ENCODE assay signal across 8 mouse cellular contexts in genomic region chr5:139536211-139536910, GRCm38 (mm10). TPM values are rescaled to one million over a fixed set of nuclear protein-coding genes. Genes with fewer than 3 reads are reported as not detected.
DNase-seq lines count a peak whose midpoint lies in the region; ATAC-seq and TF ChIP-seq lines count a peak whose summit lies in the region.
"Had no signal": no experiment of that assay in that cellular context is flagged by ENCODE, and none has a peak within 500 bp of the region (broad histone marks: within the 10 kb centered on the region; RNA-seq: fewer than 3 reads in every experiment).

No protein-coding gene starts in this region.

- H3K79me2 ChIP-seq in CH12.LX (replicated peaks; ENCODE audit: control insufficient read depth, extremely low read depth, insufficient read depth, poor library complexity, severe bottlenecking): no peaks in the 10 kb centered on the region

- dilution Hi-C loops in CH12.LX (cut with MboI; ENCODE audit: extremely low pct_ligation_motif_present, extremely low pct_unique_long_range_greater_than_20kb, low sequenced_read_pairs): no loop called here

- no peak overlapping the region for H3K9ac ChIP-seq in CH12.LX (ENCODE audit: insufficient read depth, low read depth)
- no peak overlapping the region for H3K9ac ChIP-seq in hindbrain, embryonic 11.5 days (ENCODE audit: low read depth, low read length)

- H3K9me3 ChIP-seq in CH12.LX (replicated peaks; ENCODE audit: low read length): peaks cover 5% of the 10 kb centered on the region
- H3K9me3 ChIP-seq in hindbrain, embryonic 11.5 days (ENCODE audit: control insufficient read depth, low read length): no peaks in the 10 kb centered on the region
- H3K9me3 ChIP-seq: heart, embryonic 13.5 days had no signal

- DNase-seq in CH12.LX (ENCODE audit: extremely low read depth): peak; percentile 31
- peak; percentile 75 for DNase-seq in adrenal gland, adult 2 months
- peak; percentile 84 for DNase-seq in embryo, embryonic 9.5 days (ENCODE audit: extremely low spot score)
- peak; percentile 92 for DNase-seq in hindbrain, embryonic 11.5 days (ENCODE audit: low spot score)
- DNase-seq in layer of hippocampus, postnatal 14 days (ENCODE audit: low spot score in 2 of 2): peak; percentile 58 to 73

- peaks cover 44% of the 10 kb centered on the region for H3K27me3 ChIP-seq in CH12.LX (replicated peaks)
- H3K27me3 ChIP-seq in hindbrain, embryonic 11.5 days (ENCODE audit: control insufficient read depth, insufficient read depth, low read length): peaks cover 81% of the 10 kb centered on the region
- H3K27me3 ChIP-seq in small intestine, adult 2 months (ENCODE audit: control insufficient read depth, insufficient read depth, low read length): peaks cover 59% of the 10 kb centered on the region

- H3K4me1 ChIP-seq in CH12.LX (ENCODE audit: control insufficient read depth in 1 of 2, insufficient read depth in 2 of 2): peaks cover 0 to 3% of the 10 kb centered on the region in 2 experiments; a peak in 1 of 4 replicates
- peaks cover 6% of the 10 kb centered on the region for H3K4me1 ChIP-seq in hindbrain, embryonic 11.5 days (replicated peaks; ENCODE audit: control insufficient read depth, insufficient read depth, low read length)
- H3K4me1 ChIP-seq in small intestine, adult 2 months (ENCODE audit: control insufficient read depth, insufficient read depth, insufficient read length, low read length): peaks cover 4% of the 10 kb centered on the region; the same call in 1 of the 2 replicates

- TF ChIP-seq CTCF in CH12.LX (conservative IDR thresholded peaks at IDR 0.05 in 1 of 2, IDR thresholded peaks at IDR 0.05 in 1 of 2; ENCODE audit: low read depth in 2 of 2, low read length in 2 of 2): peak in 1 of 2 experiments; percentile 89; a peak in 2 of 4 replicates
- TF ChIP-seq CTCF in small intestine, adult 2 months (IDR thresholded peaks at IDR 0.05; ENCODE audit: extremely low read depth, insufficient read length, insufficient replicate concordance, low read depth, low read length): peak; percentile 94

- under 1% methylated on average over 26 of the region's 26 CpGs for WGBS in hindbrain, embryonic 11.5 days
- WGBS in small intestine, adult 2 months: 4% methylated on average over 26 of the region's 26 CpGs

- no peak for TF ChIP-seq EP300 in CH12.LX (IDR thresholded peaks at IDR 0.05; ENCODE audit: low read length)

- H3K4me2 ChIP-seq in CH12.LX (ENCODE audit: insufficient read depth, low read depth, poor library complexity, severe bottlenecking): no peak overlapping the region
- H3K4me2 ChIP-seq in hindbrain, embryonic 11.5 days (replicated peaks; ENCODE audit: low read depth, low read length): no peak overlapping the region

- H3K4me3 ChIP-seq in CH12.LX (replicated peaks in 1 of 3; ENCODE audit: low read depth in 2 of 3, low read length in 2 of 3, poor library complexity in 1 of 3): no peak overlapping the region
- H3K4me3 ChIP-seq in hindbrain, embryonic 11.5 days (ENCODE audit: low read depth, low read length): no peak overlapping the region
- H3K4me3 ChIP-seq in small intestine, adult 2 months (ENCODE audit: low read depth, low read length): no peak overlapping the region

- TF ChIP-seq RAD21 in CH12.LX (IDR thresholded peaks at IDR 0.05; ENCODE audit: low read depth, low read length): peak; percentile 64

- H3K36me3 ChIP-seq in CH12.LX (replicated peaks in 1 of 2; ENCODE audit: control insufficient read depth in 1 of 2, insufficient read depth in 1 of 2, low read length in 1 of 2): no peaks in the 10 kb centered on the region
- no peaks in the 10 kb centered on the region for H3K36me3 ChIP-seq in hindbrain, embryonic 11.5 days (ENCODE audit: control insufficient read depth, insufficient read depth, low read length)
- no peaks in the 10 kb centered on the region for H3K36me3 ChIP-seq in small intestine, adult 2 months (ENCODE audit: control insufficient read depth, insufficient read depth, low read length)
- H3K36me3 ChIP-seq: heart, embryonic 13.5 days had no signal

- H3K27ac ChIP-seq in CH12.LX (ENCODE audit: insufficient read depth, low read depth): no peak overlapping the region
- peak overlapping the region; percentile 86 for H3K27ac ChIP-seq in hindbrain, embryonic 11.5 days (ENCODE audit: low read depth, low read length)
- no peak overlapping the region for H3K27ac ChIP-seq in small intestine, adult 2 months (ENCODE audit: insufficient read depth, low read depth, low read length)
- H3K27ac ChIP-seq: heart, embryonic 13.5 days had no signal

- TF ChIP-seq POLR2A in CH12.LX (IDR thresholded peaks at IDR 0.05; ENCODE audit: low read depth, low read length): no peak
- TF ChIP-seq POLR2A in small intestine, adult 2 months (IDR thresholded peaks at IDR 0.05; ENCODE audit: low read depth, low read length): no peak

- in situ Hi-C loops in CH12.LX (cut with MboI; ENCODE audit: low pct_ligation_motif_present, low pct_unique_long_range_greater_than_20kb, low sequenced_read_pairs): no loop called here

- peak; percentile 41; the same call in 1 of the 2 replicates for ATAC-seq in hindbrain, embryonic 11.5 days (ENCODE audit: low FRiP score)
- peak; percentile 66; the same call in 1 of the 2 replicates for ATAC-seq in megakaryocyte-erythroid progenitor cell, adult 5-6 weeks (replicated peaks; ENCODE audit: low FRiP score, low TSS enrichment, poor library complexity, severe bottlenecking)

TF ChIP-seq in CH12.LX, 34 proteins besides CTCF, POLR2A, EP300 and RAD21:
- TF ChIP-seq KAT2A (IDR thresholded peaks at IDR 0.05; ENCODE audit: insufficient replicate concordance, low read length) (no peak), SMC3 (IDR thresholded peaks at IDR 0.05; ENCODE audit: low read depth, low read length) (peak; percentile 91), PAX5 (IDR thresholded peaks at IDR 0.05; ENCODE audit: low read length) (no peak), JUND (conservative IDR thresholded peaks at IDR 0.05; ENCODE audit: low read depth, low read length) (no peak), MEF2A (IDR thresholded peaks at IDR 0.05; ENCODE audit: borderline replicate concordance, low read depth, low read length) (no peak), ZC3H11A (IDR thresholded peaks at IDR 0.05; ENCODE audit: low read depth, low read length) (peak; percentile 30)

RNA-seq across cellular contexts. Expression of gene Uncx, which starts 6.9 kb away (rescaled TPM):
- not detected in 2 replicates for total RNA-seq in CH12.LX (2012; rRNA removed)
- not detected in 2 replicates for total RNA-seq in CH12.LX (2014; rRNA removed)
- polyA plus RNA-seq in CH12.LX (2012; ENCODE audit: insufficient read length, low read depth): not detected in 2 replicates
- not detected for total RNA-seq in adrenal gland, adult 2 months (2021)
- 0.04 TPM in 1 of 2 replicates, not detected in the other for polyA plus RNA-seq in adrenal gland, adult 2 months (2012; rRNA removed)
- 57.9 and 66.8 TPM in 2 replicates for polyA plus RNA-seq in hindbrain, embryonic 11.5 days (2014; fragmentation: Nextera tagmentation; extraction: Ambion mirVana)
- under 1 TPM in 1 of 2 experiments, not detected in 1; 0.19 TPM for total RNA-seq in layer of hippocampus, postnatal 14 days (2021)
- total RNA-seq in megakaryocyte-erythroid progenitor cell, adult 5-6 weeks (2014; fragmentation: Nextera tagmentation): not detected in 2 replicates
- total RNA-seq in megakaryocyte-erythroid progenitor cell, adult 5-6 weeks (2017): not detected in 2 replicates
- polyA plus RNA-seq in small intestine, adult 2 months (2012; rRNA removed): not detected in 2 replicates
- polyA plus RNA-seq: heart, embryonic 13.5 days had no signal

RNA-seq across cellular contexts. Expression of gene Zfand2a, which starts 52.0 kb away (rescaled TPM):
- total RNA-seq in CH12.LX (2012; rRNA removed) (5.8 and 9.8 TPM in 2 replicates), CH12.LX (2014; rRNA removed) (9.2 and 10.0 TPM in 2 replicates)
- 10.6 and 13.4 TPM in 2 replicates for polyA plus RNA-seq in CH12.LX (2012; ENCODE audit: insufficient read length, low read depth)
- 10 to 100 TPM; 27.5 to 44.8 TPM for total RNA-seq in adrenal gland, adult 2 months (2021)
- polyA plus RNA-seq in adrenal gland, adult 2 months (2012; rRNA removed): 11.5 and 14.8 TPM in 2 replicates
- polyA plus RNA-seq in hindbrain, embryonic 11.5 days (2014; fragmentation: Nextera tagmentation; extraction: Ambion mirVana): 6.7 and 8.4 TPM in 2 replicates
- 10 to 100 TPM; 77.1 to 88.8 TPM for total RNA-seq in layer of hippocampus, postnatal 14 days (2021)
- total RNA-seq in megakaryocyte-erythroid progenitor cell, adult 5-6 weeks (2014; fragmentation: Nextera tagmentation): 10.9 and 19.5 TPM in 2 replicates
- total RNA-seq in megakaryocyte-erythroid progenitor cell, adult 5-6 weeks (2017): 13.6 and 14.7 TPM in 2 replicates
- 9.6 and 22.6 TPM in 2 replicates for polyA plus RNA-seq in small intestine, adult 2 months (2012; rRNA removed)

Comparison
In these comparisons a context has a peak if more than half of its experiments do, and no peak if none do; other contexts are left out.
1. DNase-seq: peak in every context shown above with its lines; median percentile 92 in hindbrain, embryonic 11.5 days; 84 in embryo, embryonic 9.5 days; 75 in adrenal gland, adult 2 months; 66 in layer of hippocampus, postnatal 14 days; 31 in CH12.LX.